Mouse (Mus musculus) urinary bladder, adult 18-20 months (tissue): ENCODE measurements at regions not wholly inside any gene's neighbourhood (a gene's known extent, or its start where the extent isn't known, plus 50 kb on each side); places are given as distances from the start of the nearest gene placed in this dataset.
"Not testable (repeated sequence)": the region's sequence is repeated elsewhere in the genome, so short reads cannot be mapped to it uniquely, and the experiment has no call there.

Experiments used
- DNase-seq, 2 experiments: peaks; one replicate each; pipeline ENCODE4 v3.0.0; 2022; ENCODE audit warnings: low spot score in 2 of 2, mixed read lengths in 2 of 2

DNA sequence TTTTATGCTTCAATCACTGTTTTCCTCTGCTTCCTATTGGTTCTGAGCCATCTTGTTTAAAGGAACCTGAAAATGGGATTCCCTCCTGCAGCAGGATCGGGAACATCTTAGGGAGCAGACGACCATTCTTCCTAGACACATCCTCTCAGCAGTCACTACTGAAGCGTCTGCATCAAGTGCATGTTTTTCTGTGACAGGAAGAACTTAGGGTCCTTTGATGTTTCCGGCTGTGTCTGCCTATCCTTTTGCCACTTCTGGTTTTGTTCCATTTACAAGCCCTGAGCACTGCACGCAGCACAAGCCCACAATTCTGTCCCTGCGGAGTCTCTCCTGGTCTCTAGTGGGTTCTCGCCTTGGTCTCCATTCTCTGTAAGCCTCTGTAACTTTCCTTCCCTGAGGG is 163.9 kb upstream of the Zfp637 start:
- no peak for DNase-seq

DNA sequence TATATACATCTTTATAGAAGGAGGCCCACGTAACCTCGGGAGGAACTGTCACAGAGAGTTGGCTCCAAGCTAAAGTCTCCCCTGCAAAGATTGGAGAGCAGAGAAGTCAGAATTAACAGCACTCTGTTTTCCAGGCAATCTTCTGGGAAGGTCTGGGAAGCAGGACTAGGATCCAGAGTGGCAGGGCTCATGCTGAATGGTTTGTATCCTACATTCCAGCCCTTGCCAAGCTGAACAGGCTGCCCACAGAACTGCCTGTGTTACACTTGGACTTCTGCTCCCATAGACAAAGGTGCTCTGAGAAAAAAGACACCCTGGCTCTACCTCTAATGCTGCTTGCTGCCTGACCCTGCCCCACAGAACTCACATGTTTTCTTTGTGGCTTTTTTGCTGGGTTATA is 163.2 kb upstream of the Zfp637 start:
- DNase-seq: no peak

DNA sequence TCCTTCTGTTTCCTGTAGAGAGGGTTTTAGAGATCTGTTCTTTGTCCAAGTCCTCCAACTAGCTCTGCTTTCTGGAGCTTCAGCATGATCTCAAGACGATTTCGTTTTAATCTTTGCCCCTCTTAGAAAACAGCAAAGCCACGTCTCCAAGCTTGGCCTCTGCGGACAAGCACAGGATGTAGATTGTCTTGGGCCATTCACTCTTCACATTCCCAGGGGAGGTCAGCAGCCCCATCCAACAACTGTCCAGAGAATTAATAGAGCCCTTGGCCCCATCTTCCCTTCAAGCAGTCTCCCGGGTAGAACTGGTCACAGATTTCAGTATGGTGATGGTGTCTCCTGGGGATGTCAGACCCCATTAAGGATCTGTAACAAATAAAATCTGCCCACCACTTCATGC is 162.7 kb upstream of the Zfp637 start:
- DNase-seq: no peak

DNA sequence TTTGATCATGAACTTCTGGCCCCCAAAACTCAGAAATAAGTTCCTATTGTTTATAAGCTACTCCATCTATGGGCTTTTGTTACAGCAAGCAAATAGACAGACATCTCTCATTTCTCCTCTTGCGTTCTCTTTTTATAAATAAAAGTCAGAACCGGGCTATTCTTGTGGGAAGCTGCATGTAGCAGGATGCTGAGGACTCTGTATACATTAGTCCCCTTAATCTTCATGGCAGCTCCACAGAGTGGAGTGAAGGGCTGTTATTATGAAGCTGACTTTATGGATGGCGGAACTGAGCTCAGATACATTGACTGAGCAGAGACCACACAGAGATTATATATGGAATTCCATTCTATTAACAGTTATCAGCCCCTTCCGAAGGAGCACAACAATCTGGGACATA is 162.1 kb upstream of the Zfp637 start:
- DNase-seq: no peak

DNA sequence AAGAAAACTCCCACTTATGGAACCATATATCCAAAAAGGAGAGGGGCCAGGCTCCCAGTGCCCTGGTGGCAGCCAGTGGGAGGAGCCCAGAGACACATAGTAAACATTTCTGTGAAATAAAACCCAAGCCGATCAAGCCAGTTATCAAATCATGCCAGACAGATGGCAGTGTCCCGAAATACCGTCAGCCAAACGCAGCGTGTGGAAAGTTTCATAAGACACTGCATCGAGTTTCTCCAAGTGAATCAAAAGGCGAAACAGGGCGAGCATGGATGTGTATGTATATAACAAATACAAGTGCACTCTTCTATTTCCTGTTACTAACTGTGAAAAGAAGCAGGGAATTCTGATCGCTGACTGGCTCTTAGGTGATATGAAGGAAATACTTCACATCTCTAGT is 154.8 kb upstream of the Zfp637 start:
- no peak for DNase-seq

DNA sequence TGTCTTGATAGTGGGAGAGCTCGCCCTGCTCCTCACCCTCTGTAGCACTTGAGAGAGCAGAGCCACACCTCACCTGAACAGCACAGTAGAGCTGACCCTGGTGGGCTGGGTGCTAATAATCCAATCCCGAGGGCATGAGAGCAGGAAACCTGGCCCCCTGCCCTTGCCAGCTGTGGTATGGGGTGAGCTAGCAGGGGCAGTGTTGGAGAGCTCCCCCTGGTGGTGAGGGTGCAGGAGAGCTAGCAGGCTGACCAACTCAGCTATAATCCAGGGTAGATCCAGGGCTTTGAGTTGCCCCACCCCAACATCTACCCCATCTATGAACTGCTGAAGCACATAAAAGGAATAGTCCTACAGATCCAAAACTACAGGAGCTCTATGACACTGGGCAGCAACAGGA is 153.9 kb upstream of the Zfp637 start:
- peak; percentile 8 to 28 for DNase-seq

DNA sequence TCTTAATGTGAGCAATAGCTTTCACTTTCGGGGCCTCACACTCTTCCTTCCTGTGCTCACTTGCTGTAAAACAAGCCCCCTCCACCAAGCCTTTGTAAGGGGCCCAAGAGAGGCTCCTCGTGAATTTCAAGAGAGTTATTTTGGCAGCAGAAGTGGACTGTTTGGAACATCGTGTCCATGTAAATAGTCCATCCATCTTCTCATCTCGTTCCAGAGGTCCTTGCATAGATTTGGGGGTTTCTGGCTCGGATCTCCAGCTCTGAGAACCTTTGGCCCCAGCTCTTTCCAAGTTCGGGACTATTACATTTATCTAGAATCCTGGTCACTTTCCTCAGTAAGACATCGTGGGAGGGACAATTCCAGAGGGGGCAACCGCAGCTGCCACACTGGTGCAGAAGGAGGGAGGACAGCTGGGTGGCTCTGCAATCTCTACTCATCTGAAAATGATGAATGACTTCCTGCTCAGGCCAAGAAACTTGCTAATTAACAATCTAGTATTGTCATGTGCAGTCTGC is 152.3 kb upstream of the Zfp637 start:
- no peak for DNase-seq

DNA sequence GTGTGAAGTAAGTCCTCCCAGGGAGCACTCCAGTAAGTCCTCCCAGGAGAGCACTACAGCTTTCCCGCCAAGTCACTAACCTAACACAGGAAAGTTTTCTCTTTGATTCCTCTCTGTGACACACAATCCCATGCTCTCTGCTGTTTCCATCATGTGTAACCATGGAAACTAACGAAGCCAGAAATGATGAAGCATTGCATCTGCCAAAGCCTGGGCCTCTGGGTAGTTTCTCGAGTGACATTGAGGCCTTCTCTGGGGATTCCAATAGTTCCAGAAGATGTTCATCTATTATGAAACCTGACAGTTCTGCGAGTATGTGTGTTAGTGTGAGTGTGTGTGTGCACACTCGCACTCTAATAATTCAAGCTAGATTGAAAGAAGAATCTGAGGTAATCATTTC is 140.7 kb upstream of the Zfp637 start:
- DNase-seq: no peak

DNA sequence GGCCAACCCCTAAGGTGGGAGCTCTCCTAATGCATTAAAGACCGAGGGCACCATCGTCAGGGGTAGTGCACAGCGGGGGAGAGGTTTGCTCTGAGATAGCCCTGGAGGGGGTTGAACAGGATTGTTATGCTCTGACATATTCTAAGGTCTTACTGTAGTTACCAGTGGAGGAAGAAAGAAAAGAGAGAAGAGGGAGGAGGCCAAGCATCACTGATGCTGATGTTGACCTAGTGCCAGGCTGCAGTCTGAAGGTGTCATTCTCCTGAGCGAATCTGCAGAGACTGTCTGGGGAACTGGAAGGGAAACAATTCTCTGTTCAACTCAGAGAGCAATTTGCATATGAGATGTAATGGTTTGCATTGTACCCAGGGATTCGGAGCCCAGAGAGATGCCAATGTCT is 139.4 kb upstream of the Zfp637 start:
- DNase-seq: no peak

DNA sequence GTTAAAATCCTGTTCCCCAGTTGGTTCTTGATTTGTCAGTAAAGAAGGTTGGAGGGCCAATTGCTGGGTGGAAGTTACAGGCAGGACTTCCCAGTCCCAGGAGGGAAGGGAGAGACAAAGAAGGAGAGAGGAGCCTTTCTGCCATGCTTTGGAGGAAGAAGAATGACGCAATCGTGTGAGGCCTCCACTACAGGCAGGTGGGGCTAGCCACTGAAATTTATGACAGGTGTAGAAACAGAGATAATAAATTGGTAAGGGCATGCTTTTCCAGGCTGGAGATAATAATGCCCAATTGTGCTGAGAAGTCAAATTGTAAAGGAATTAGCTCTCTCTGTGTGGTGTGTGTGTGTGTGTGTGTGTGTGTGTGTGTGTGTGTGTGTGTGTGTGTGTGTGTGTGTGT is 135.0 kb upstream of the Zfp637 start:
- DNase-seq: no peak

DNA sequence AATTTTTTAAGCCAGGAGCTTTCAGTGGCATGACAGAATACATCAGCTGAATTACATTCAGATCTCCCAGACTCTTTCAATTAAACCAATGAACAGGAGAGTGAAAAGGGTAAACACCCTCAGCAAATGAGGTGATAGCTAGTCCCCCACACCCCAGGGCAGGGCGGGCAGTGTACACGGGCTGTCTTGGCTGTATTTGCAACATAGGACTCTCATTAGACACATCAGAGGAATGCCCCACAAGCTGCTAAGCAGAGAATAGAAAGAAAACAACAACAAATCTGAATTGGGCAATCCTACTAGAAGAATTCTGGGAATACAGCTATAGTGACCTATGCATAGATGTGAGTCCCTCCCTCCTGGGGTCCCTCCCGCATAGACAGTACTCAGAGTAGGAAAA is 131.8 kb upstream of the Zfp637 start:
- no peak for DNase-seq

DNA sequence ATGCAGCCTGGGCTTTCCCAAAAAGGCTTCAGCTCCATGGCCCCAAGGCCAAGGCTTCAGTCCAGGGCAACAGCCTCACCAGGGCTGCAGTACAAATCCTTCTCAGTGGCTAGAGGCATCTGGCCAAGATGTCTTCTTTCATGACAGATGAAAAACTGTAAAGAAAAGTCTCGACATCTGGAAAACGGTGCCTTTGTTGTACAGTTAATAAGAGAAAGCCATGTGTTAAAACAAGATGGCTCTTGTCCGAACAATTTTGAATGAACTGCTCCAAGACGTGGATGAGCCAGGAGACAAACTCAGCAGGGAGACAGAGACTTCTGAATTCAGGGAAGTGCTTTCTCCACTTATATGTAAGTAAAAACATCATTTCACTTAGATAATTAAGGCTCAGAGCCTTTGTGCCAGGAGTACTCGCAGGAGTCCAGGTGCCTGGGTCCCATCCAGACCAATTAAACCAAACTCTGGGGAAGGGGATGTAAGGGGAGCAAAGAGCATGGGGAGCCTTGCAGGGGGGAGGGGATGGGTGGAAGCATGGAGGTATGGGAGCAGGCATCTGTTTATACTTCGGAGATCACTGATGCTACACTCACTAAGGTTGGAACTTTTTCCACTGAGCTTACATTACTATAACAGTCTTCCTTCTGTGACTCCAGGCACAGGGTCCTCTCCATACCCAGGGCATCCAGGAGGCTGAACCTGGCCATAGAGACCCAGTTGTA is 125.8 kb upstream of the Zfp637 start:
- no peak for DNase-seq

DNA sequence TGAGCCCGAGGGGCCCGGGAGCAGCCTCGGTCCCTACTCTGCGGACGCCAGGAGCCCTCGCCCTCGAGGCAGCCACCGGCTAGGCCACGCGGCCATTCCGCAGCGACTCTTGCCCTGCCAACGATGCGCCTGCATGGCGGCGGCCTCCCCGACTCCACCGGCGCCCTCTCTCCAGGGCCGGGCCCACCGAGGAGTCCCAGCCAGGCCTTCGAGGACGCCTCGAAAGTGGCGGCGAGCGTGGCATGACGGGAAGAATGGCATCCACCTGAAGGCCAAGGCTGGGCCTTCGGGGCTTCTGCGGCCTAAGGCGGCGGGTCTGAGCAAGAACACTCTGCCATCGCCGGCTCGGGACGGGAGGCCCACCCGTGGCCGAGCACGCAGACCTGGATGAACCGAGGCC is 124.6 kb upstream of the Zfp637 start:
- DNase-seq: not testable (repeated sequence)

DNA sequence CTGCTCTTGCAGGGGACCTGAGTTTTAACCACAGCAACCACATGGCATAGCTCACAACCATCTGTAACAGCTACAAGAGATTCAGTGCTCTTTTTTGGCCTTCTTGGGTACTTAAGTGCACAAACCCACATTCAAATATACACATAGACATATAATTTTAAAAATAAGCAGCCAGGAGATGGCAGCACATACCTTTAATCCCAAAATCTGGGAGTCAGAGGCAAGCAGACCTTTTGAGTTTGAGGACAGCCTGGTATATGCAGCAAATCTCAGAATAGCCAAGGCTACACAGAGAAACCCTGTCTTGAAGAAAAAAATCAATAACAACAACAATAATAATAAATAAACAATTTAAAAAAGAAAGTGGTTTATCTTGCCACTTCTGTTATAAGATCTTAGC is 88.6 kb upstream of the Zfp637 start:
- not testable (repeated sequence) for DNase-seq

DNA sequence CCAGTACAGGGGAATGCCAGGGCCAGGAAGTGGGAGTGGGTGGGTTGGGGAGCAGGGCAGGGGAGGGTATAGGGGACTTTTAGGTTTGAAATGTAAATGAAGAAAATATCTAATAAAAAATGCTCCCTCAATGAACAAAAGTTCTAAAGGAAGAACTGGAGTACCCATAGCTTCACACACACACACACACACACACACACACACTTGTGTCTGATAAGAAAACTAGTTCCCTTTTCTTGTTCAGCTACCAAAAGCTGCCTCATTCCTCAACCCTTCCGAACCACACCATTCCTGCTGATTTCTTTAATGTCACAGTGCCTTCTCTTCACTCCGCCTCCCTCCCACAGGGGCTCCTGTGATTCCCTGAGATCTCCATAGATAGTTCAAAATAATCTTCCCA is 85.3 kb upstream of the Zfp637 start:
- not testable (repeated sequence) for DNase-seq

DNA sequence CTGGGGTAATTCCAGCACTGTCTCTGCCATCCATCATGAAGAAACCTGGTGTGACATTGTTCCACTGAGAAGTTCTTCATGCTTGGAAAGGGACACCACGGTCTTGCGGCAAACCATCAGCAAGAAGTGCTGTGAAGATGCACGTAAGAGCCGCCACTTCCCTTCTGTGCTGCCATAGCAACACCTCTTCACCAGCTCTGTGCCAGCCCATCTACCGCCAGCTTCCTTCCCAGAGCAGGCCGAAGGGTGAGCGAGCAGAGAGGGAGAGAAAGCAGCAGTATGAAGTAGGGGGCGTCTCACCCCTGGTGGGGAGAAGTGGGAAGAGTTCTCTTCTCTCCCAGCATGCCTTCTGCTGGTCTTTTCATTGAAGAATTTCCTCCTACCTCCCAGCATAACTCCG is 84.8 kb upstream of the Zfp637 start:
- no peak for DNase-seq

DNA sequence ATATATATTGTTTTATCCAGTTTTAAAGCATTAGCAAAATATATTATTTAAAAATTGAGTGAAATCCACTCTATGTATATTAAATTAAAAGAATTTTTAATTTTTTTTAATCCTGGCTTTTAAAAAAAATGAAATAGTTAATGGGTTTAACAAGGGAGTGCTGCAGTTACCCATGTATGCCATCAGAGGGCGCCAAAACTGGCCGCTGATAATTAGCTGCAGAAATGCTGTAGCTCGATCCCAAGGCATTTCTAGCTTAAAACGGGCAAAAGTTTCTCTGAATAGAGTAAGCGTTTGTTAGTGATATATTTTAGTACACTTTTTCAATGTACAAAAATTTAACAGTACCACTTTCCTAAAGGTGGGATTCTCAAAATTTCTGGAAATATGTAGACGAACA is 82.5 kb upstream of the Zfp637 start:
- DNase-seq: peak in 1 of 2 experiments; percentile 4

DNA sequence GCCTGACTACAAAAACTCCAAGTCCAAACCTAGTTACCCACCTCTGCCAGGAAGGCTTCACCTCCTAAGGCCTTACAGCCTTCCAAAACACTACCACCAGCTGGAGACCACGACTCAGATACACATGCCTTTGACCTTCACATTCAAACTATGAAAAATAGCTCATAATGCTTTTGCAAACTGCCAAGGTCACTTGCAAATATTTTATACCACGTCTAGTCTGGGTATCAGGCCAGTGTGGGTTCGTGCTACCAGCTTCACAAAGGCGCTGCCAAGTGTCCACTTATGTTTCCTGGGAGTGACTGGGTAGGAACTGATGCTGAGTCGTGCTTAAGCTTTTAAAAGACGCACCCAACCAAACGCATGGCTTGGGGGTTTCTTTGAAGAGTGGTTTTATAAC is 69.5 kb upstream of the Zfp637 start:
- DNase-seq: no peak

DNA sequence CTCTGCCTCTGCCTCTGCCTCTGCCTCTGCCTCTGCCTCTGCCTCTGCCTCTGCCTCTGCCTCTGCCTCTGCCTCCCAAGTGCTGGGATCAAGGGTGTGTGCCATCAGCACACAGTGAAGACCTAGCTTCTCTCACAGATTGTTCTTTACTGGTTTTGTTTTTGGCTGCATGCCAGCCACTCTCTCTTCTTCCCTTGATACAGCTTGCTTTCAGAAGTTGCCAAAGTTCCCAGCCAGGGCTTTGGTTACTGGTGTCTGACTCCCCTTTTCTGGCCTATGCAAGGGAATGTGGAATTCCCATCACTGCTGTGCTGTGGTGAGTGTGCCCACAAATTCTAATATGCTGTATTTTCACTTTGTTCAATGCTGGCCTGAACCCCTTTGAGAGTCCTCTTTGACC is 68.6 kb upstream of the Zfp637 start:
- DNase-seq: no peak

DNA sequence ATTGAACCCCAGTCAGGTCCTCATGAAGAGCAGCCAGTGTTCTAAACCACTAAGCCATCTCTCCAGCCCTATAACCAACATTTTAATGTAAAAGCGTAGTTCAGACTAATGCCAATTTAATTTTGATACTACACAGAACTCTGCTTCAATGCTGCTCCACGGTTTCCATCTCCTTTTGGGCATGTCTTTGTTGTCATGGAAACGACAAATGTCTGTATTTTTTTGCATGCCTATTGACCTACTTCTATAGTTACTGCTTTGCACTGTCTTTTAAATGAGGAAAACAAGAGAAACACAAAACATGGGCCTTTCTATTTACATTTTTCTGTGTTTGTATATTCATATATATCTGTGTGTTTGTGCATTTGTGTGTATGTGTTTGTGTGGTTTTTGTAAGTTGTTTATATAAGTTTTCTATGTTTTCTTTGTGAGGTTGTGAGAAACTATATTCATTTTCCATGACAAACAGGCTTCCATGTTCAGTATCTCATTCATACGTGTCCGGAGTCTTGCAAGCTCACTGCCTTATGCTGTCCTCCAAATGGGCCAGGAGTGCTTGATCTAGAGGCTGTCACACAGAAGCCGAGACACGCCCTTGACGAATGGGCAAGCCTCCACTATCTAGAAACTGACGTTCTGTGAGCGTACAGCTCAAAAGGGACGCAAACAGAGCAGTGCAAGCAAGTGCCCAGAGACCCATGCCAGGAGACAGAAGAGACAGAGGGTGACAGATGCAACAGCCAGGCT is 65.5 kb upstream of the Zfp637 start:
- no peak for DNase-seq

DNA sequence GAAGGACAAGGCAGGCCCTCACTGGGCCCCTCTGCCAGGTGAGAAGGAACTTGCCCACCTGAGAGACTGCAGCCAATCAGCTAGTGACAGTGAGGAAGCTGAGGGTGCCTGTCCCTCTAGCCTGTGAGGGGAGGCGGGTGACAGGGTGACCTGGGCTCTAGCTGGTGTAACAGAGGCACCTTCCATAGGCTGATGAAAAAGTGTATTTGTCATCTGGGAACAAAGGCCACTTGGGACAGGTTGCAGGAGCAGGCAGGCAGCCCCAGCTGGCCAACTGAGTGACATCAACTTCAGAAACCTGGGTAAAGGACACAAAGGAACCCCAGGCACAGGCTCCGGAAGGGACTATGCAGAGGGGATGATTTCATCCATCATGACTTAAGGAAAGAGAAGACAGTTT is 63.0 kb upstream of the Zfp637 start:
- DNase-seq: no peak

DNA sequence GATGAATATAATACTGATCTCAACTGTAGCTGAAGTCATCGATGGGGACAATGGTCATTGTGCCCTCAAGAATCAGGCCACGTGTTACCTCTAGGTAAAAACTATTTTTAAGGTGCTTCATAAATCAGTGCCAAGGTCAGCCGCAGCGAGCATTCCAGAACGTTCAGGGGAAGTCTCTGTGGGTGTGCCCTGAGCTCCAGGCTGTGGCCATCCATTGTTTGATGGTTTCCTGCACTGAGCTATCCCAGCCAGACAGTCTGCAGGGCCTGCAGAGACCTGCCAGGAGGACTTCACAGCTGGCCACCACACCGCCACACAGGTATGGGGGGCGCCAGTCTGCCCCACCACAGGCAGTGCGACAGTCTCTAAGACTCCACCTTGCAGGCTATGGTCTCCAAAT is 62.5 kb upstream of the Zfp637 start:
- no peak for DNase-seq

DNA sequence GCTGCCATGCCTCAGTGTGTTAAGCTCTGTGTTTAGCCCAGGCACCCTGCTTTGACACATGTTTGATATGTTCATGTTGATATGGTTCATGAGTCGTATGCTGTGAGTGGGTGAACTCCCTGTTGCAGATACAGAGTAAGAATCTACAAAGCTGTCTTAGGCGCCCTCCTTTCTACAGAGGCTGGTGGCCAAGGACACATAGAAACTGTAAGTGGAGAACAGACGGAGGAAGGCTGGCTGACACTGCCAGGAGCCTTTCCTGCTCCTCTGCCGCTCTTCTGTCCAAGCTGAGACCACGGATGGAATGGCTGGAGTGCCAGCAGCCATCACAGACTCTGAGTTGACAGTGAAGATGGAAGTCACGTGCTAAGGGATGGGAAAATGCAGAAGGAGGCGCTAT is 62.0 kb upstream of the Zfp637 start:
- no peak for DNase-seq
